Mouse (Mus musculus): ENCODE data around the gene Slc7a11. TPM values are rescaled to one million over a fixed set of nuclear protein-coding genes. Genes with fewer than 3 reads are reported as not detected.

The Slc7a11 gene
- polyA plus RNA-seq (2012; fragmentation: generic; extraction: Trizol) = 7.2 TPM

GRCm38 (mm10) chr3:50443421-50443916 lies at the start of gene Slc7a11:
Gene Slc7a11, minus strand, starts transcription at chr3:50443614.
- H3K27me3 ChIP-seq (ENCODE audit: control insufficient read depth, insufficient read depth, insufficient read length) = no peaks in the 10 kb centered on the region
- peak within 1 kb of the TSS; percentile 38 for H3ac ChIP-seq (ENCODE audit: control insufficient read depth, insufficient read length)
- peak within 1 kb of the TSS; percentile 35 for H3K4me3 ChIP-seq
- H3K4me2 ChIP-seq (ENCODE audit: low read depth) = peak within 1 kb of the TSS; percentile 92
- H3K36me3 ChIP-seq (ENCODE audit: control insufficient read depth, insufficient read depth) = no peaks in the 10 kb centered on the region
- peaks cover 19% of the 10 kb centered on the region for H3K79me2 ChIP-seq (ENCODE audit: control insufficient read depth, insufficient read depth)
- peak; percentile 94 for TF ChIP-seq CEBPB (IDR thresholded peaks at IDR 0.05; ENCODE audit: insufficient read depth, poor library complexity, severe bottlenecking)
- TF ChIP-seq REST (IDR thresholded peaks at IDR 0.05; ENCODE audit: insufficient read depth, insufficient read length) = no peak
- no peak for TF ChIP-seq E2F4 (IDR thresholded peaks at IDR 0.05; ENCODE audit: insufficient read depth)
- peak in 1 of 3 experiments; percentile 37 for TF ChIP-seq MYOD1 (IDR thresholded peaks at IDR 0.05; ENCODE audit: control insufficient read depth in 1 of 3, insufficient read length in 2 of 3, low read depth in 2 of 3)
- TF ChIP-seq USF1 (IDR thresholded peaks at IDR 0.05; ENCODE audit: low read depth) = no peak
- peak; percentile 60 for TF ChIP-seq POLR2AphosphoS2 (IDR thresholded peaks at IDR 0.05; ENCODE audit: insufficient read length, low read depth)
- TF ChIP-seq MYOG (IDR thresholded peaks at IDR 0.05; ENCODE audit: control insufficient read depth in 1 of 3, insufficient read depth in 1 of 3, insufficient read length in 2 of 3, low read depth in 2 of 3) = peak in 1 of 3 experiments; percentile 32
- peak; percentile 73 for TF ChIP-seq MAX (IDR thresholded peaks at IDR 0.05; ENCODE audit: low read depth)
- peak; percentile 74 for TF ChIP-seq POLR2A (IDR thresholded peaks at IDR 0.05; ENCODE audit: insufficient read length, low read depth)
- TF ChIP-seq TCF3 (IDR thresholded peaks at IDR 0.05; ENCODE audit: insufficient read length, low read depth) = no peak
- no peak for TF ChIP-seq SRF (IDR thresholded peaks at IDR 0.05; ENCODE audit: control insufficient read depth, insufficient read length, low read depth)
- no peak for TF ChIP-seq TCF12 (IDR thresholded peaks at IDR 0.05; ENCODE audit: insufficient read depth, poor library complexity, severe bottlenecking)

GRCm38 (mm10) chr3:50491678-50492077 lies 48.3 kb upstream of the Slc7a11 start:
- H3K79me2 ChIP-seq (ENCODE audit: control insufficient read depth, insufficient read depth) = no peaks in the 10 kb centered on the region
- H3K36me3 ChIP-seq (ENCODE audit: control insufficient read depth, insufficient read depth) = no peaks in the 10 kb centered on the region
- no peak overlapping the region for H3K4me2 ChIP-seq (ENCODE audit: low read depth)
- H3K4me3 ChIP-seq = no peak overlapping the region
- H3ac ChIP-seq (ENCODE audit: control insufficient read depth, insufficient read length) = no peak overlapping the region
- no peaks in the 10 kb centered on the region for H3K27me3 ChIP-seq (ENCODE audit: control insufficient read depth, insufficient read depth, insufficient read length)
- TF ChIP-seq E2F4 (IDR thresholded peaks at IDR 0.05; ENCODE audit: insufficient read depth) = no peak
- no peak for TF ChIP-seq SRF (IDR thresholded peaks at IDR 0.05; ENCODE audit: control insufficient read depth, insufficient read length, low read depth)

- H3K79me2 ChIP-seq (ENCODE audit: control insufficient read depth, insufficient read depth) = no peaks in the 10 kb centered on the region
- TF ChIP-seq USF1 (IDR thresholded peaks at IDR 0.05; ENCODE audit: low read depth) (no peak), MYOG (IDR thresholded peaks at IDR 0.05; ENCODE audit: control insufficient read depth in 1 of 3, insufficient read depth in 1 of 3, insufficient read length in 2 of 3, low read depth in 2 of 3) (no peak), POLR2A (IDR thresholded peaks at IDR 0.05; ENCODE audit: insufficient read length, low read depth) (no peak), E2F4 (IDR thresholded peaks at IDR 0.05; ENCODE audit: insufficient read depth) (no peak), CEBPB (IDR thresholded peaks at IDR 0.05; ENCODE audit: insufficient read depth, poor library complexity, severe bottlenecking) (no peak)
- H3K36me3 ChIP-seq (ENCODE audit: control insufficient read depth, insufficient read depth) = no peaks in the 10 kb centered on the region
- no peak overlapping the region for H3K4me2 ChIP-seq (ENCODE audit: low read depth)
- H3K27me3 ChIP-seq (ENCODE audit: control insufficient read depth, insufficient read depth, insufficient read length) = no peaks in the 10 kb centered on the region
- no peak overlapping the region for H3K4me3 ChIP-seq
- no peak overlapping the region for H3ac ChIP-seq (ENCODE audit: control insufficient read depth, insufficient read length)
These were observed 40.7 kb upstream of the Slc7a11 start for GRCm38 (mm10) chr3:50484076-50484475.

GRCm38 (mm10) chr3:50462223-50462622 lies 18.8 kb upstream of the Slc7a11 start:
- no peaks in the 10 kb centered on the region for H3K27me3 ChIP-seq (ENCODE audit: control insufficient read depth, insufficient read depth, insufficient read length)
- no peaks in the 10 kb centered on the region for H3K36me3 ChIP-seq (ENCODE audit: control insufficient read depth, insufficient read depth)
- no peak overlapping the region for H3ac ChIP-seq (ENCODE audit: control insufficient read depth, insufficient read length)
- no peak for TF ChIP-seq REST (IDR thresholded peaks at IDR 0.05; ENCODE audit: insufficient read depth, insufficient read length)
- TF ChIP-seq TCF3 (IDR thresholded peaks at IDR 0.05; ENCODE audit: insufficient read length, low read depth) = no peak
- no peak for TF ChIP-seq MYOG (IDR thresholded peaks at IDR 0.05; ENCODE audit: control insufficient read depth in 1 of 3, insufficient read depth in 1 of 3, insufficient read length in 2 of 3, low read depth in 2 of 3)
- TF ChIP-seq SRF (IDR thresholded peaks at IDR 0.05; ENCODE audit: control insufficient read depth, insufficient read length, low read depth) = no peak
- TF ChIP-seq MAX (IDR thresholded peaks at IDR 0.05; ENCODE audit: low read depth) = no peak
- TF ChIP-seq E2F4 (IDR thresholded peaks at IDR 0.05; ENCODE audit: insufficient read depth) = no peak
- no peak for TF ChIP-seq CEBPB (IDR thresholded peaks at IDR 0.05; ENCODE audit: insufficient read depth, poor library complexity, severe bottlenecking)
- TF ChIP-seq USF1 (IDR thresholded peaks at IDR 0.05; ENCODE audit: low read depth) = no peak
- TF ChIP-seq POLR2A (IDR thresholded peaks at IDR 0.05; ENCODE audit: insufficient read length, low read depth) = no peak
- TF ChIP-seq TCF12 (IDR thresholded peaks at IDR 0.05; ENCODE audit: insufficient read depth, poor library complexity, severe bottlenecking) = no peak
- no peak for TF ChIP-seq POLR2AphosphoS2 (IDR thresholded peaks at IDR 0.05; ENCODE audit: insufficient read length, low read depth)
- no peak for TF ChIP-seq MYOD1 (IDR thresholded peaks at IDR 0.05; ENCODE audit: control insufficient read depth in 1 of 3, insufficient read length in 2 of 3, low read depth in 2 of 3)
- H3K79me2 ChIP-seq (ENCODE audit: control insufficient read depth, insufficient read depth) = no peaks in the 10 kb centered on the region
- no peak overlapping the region for H3K4me2 ChIP-seq (ENCODE audit: low read depth)
- no peak overlapping the region for H3K4me3 ChIP-seq

GRCm38 (mm10) chr3:50457136-50457535 lies 13.7 kb upstream of the Slc7a11 start:
- Histone ChIP-seq H3K36me3 (ENCODE audit: control insufficient read depth, insufficient read depth) (no peaks in the 10 kb centered on the region), H3K79me2 (ENCODE audit: control insufficient read depth, insufficient read depth) (no peaks in the 10 kb centered on the region), H3ac (ENCODE audit: control insufficient read depth, insufficient read length) (no peak overlapping the region), H3K4me3 (no peak overlapping the region), H3K27me3 (ENCODE audit: control insufficient read depth, insufficient read depth, insufficient read length) (no peaks in the 10 kb centered on the region), H3K4me2 (ENCODE audit: low read depth) (no peak overlapping the region)
- no peak for TF ChIP-seq E2F4 (IDR thresholded peaks at IDR 0.05; ENCODE audit: insufficient read depth)
- no peak for TF ChIP-seq CEBPB (IDR thresholded peaks at IDR 0.05; ENCODE audit: insufficient read depth, poor library complexity, severe bottlenecking)
- no peak for TF ChIP-seq MAX (IDR thresholded peaks at IDR 0.05; ENCODE audit: low read depth)
- no peak for TF ChIP-seq REST (IDR thresholded peaks at IDR 0.05; ENCODE audit: insufficient read depth, insufficient read length)
- no peak for TF ChIP-seq TCF12 (IDR thresholded peaks at IDR 0.05; ENCODE audit: insufficient read depth, poor library complexity, severe bottlenecking)
- TF ChIP-seq SRF (IDR thresholded peaks at IDR 0.05; ENCODE audit: control insufficient read depth, insufficient read length, low read depth) = no peak
- no peak for TF ChIP-seq POLR2AphosphoS2 (IDR thresholded peaks at IDR 0.05; ENCODE audit: insufficient read length, low read depth)
- no peak for TF ChIP-seq TCF3 (IDR thresholded peaks at IDR 0.05; ENCODE audit: insufficient read length, low read depth)
- TF ChIP-seq USF1 (IDR thresholded peaks at IDR 0.05; ENCODE audit: low read depth) = no peak
- no peak for TF ChIP-seq MYOG (IDR thresholded peaks at IDR 0.05; ENCODE audit: control insufficient read depth in 1 of 3, insufficient read depth in 1 of 3, insufficient read length in 2 of 3, low read depth in 2 of 3)
- TF ChIP-seq MYOD1 (IDR thresholded peaks at IDR 0.05; ENCODE audit: control insufficient read depth in 1 of 3, insufficient read length in 2 of 3, low read depth in 2 of 3) = no peak
- no peak for TF ChIP-seq POLR2A (IDR thresholded peaks at IDR 0.05; ENCODE audit: insufficient read length, low read depth)
